Mouse (Mus musculus): ENCODE data around the gene Heatr5b. TPM values are rescaled to one million over a fixed set of nuclear protein-coding genes. Genes with fewer than 3 reads are reported as not detected.

Heatr5b gene
- polyA plus RNA-seq, 1 experiment from 2014 or later: 22.9 TPM

GRCm38 (mm10) chr17:78767546-78767945, 67.6 kb downstream of the Heatr5b start:
- Histone ChIP-seq H3K27me3 (ENCODE audit: control insufficient read depth, insufficient read depth, low read length) (no peaks in the 10 kb centered on the region), H3K36me3 (ENCODE audit: control insufficient read depth, insufficient read depth, low read length) (peaks cover 56% of the 10 kb centered on the region), H3K4me1 (ENCODE audit: control insufficient read depth in 2 of 2, insufficient read depth in 2 of 2, low read length in 2 of 2) (peaks cover 25 to 50% of the 10 kb centered on the region in 2 experiments), H3K9me3 (ENCODE audit: control insufficient read depth, low read length) (no peaks in the 10 kb centered on the region), H3K4me3 (ENCODE audit: control insufficient read depth in 1 of 2, insufficient read depth in 1 of 2, low read depth in 1 of 2, low read length in 2 of 2) (no peak overlapping the region), H3K4me2 (ENCODE audit: low read length) (0 out of 2 replicates have a peak overlapping the region, but pooled peaks have one; percentile 37), H3K9ac (ENCODE audit: low read length) (peak overlapping the region; percentile 13; the same call in 1 of the 2 replicates), H3K27ac (replicated peaks in 1 of 2; ENCODE audit: control insufficient read depth in 1 of 2, insufficient read depth in 1 of 2, low read depth in 2 of 2, low read length in 2 of 2) (peak overlapping the region; percentile 32 to 92; a peak in 2 of 4 replicates)
- WGBS: 52% methylated on average over 8 of the region's 8 CpGs
- ATAC-seq (ENCODE audit: insufficient number of reproducible peaks, insufficient read depth, low FRiP score, low read depth): no peak

- peaks cover 64% of the 10 kb centered on the region for H3K36me3 ChIP-seq (ENCODE audit: control insufficient read depth, insufficient read depth, low read length)
- H3K4me3 ChIP-seq (ENCODE audit: control insufficient read depth in 1 of 2, insufficient read depth in 1 of 2, low read depth in 1 of 2, low read length in 2 of 2): no peak overlapping the region
- 75% methylated on average over 7 of the region's 7 CpGs for WGBS
- no peak overlapping the region for H3K4me2 ChIP-seq (ENCODE audit: low read length)
- H3K9ac ChIP-seq (ENCODE audit: low read length): no peak overlapping the region
- peaks cover 23 to 42% of the 10 kb centered on the region in 2 experiments for H3K4me1 ChIP-seq (ENCODE audit: control insufficient read depth in 2 of 2, insufficient read depth in 2 of 2, low read length in 2 of 2)
- H3K27ac ChIP-seq (replicated peaks in 1 of 2; ENCODE audit: control insufficient read depth in 1 of 2, insufficient read depth in 1 of 2, low read depth in 2 of 2, low read length in 2 of 2): no peak overlapping the region
- H3K27me3 ChIP-seq (ENCODE audit: control insufficient read depth, insufficient read depth, low read length): no peaks in the 10 kb centered on the region
- ATAC-seq (ENCODE audit: insufficient number of reproducible peaks, insufficient read depth, low FRiP score, low read depth): no peak
- H3K9me3 ChIP-seq (ENCODE audit: control insufficient read depth, low read length): no peaks in the 10 kb centered on the region
Observed at GRCm38 (mm10) chr17:78766084-78766483, 69.1 kb downstream of the Heatr5b start.

- ATAC-seq (ENCODE audit: insufficient number of reproducible peaks, insufficient read depth, low FRiP score, low read depth): no peak
- H3K9ac ChIP-seq (ENCODE audit: low read length): no peak overlapping the region
- no peak overlapping the region for H3K27ac ChIP-seq (replicated peaks in 1 of 2; ENCODE audit: control insufficient read depth in 1 of 2, insufficient read depth in 1 of 2, low read depth in 2 of 2, low read length in 2 of 2)
- WGBS: 88% methylated on average over 5 of the region's 5 CpGs
- peaks cover 70% of the 10 kb centered on the region for H3K36me3 ChIP-seq (ENCODE audit: control insufficient read depth, insufficient read depth, low read length)
- H3K4me2 ChIP-seq (ENCODE audit: low read length): no peak overlapping the region
- H3K4me1 ChIP-seq (ENCODE audit: control insufficient read depth in 2 of 2, insufficient read depth in 2 of 2, low read length in 2 of 2): peaks cover 13 to 19% of the 10 kb centered on the region in 2 experiments; a peak in 3 of 4 replicates
- no peak overlapping the region for H3K4me3 ChIP-seq (ENCODE audit: control insufficient read depth in 1 of 2, insufficient read depth in 1 of 2, low read depth in 1 of 2, low read length in 2 of 2)
- H3K27me3 ChIP-seq (ENCODE audit: control insufficient read depth, insufficient read depth, low read length): no peaks in the 10 kb centered on the region
- no peaks in the 10 kb centered on the region for H3K9me3 ChIP-seq (ENCODE audit: control insufficient read depth, low read length)
Observed at GRCm38 (mm10) chr17:78763272-78763671, 71.9 kb downstream of the Heatr5b start.

GRCm38 (mm10) chr17:78752938-78753655, 82.1 kb downstream of the Heatr5b start:
- Histone ChIP-seq H3K4me1 (ENCODE audit: control insufficient read depth in 2 of 2, insufficient read depth in 2 of 2, low read length in 2 of 2) (peaks cover 0 to 3% of the 10 kb centered on the region in 2 experiments; a peak in 1 of 4 replicates), H3K27me3 (ENCODE audit: control insufficient read depth, insufficient read depth, low read length) (no peaks in the 10 kb centered on the region), H3K4me2 (ENCODE audit: low read length) (no peak overlapping the region), H3K27ac (replicated peaks in 1 of 2; ENCODE audit: control insufficient read depth in 1 of 2, insufficient read depth in 1 of 2, low read depth in 2 of 2, low read length in 2 of 2) (no peak overlapping the region; a peak in 1 of 4 replicates), H3K36me3 (ENCODE audit: control insufficient read depth, insufficient read depth, low read length) (peaks cover 65% of the 10 kb centered on the region), H3K4me3 (ENCODE audit: control insufficient read depth in 1 of 2, insufficient read depth in 1 of 2, low read depth in 1 of 2, low read length in 2 of 2) (no peak overlapping the region), H3K9me3 (ENCODE audit: control insufficient read depth, low read length) (no peaks in the 10 kb centered on the region), H3K9ac (ENCODE audit: low read length) (no peak overlapping the region)
- no peak for ATAC-seq (ENCODE audit: insufficient number of reproducible peaks, insufficient read depth, low FRiP score, low read depth)
- WGBS: 69% methylated on average over 17 of the region's 17 CpGs

- Histone ChIP-seq H3K27me3 (ENCODE audit: control insufficient read depth, insufficient read depth, low read length) (no peaks in the 10 kb centered on the region), H3K4me3 (ENCODE audit: control insufficient read depth in 1 of 2, insufficient read depth in 1 of 2, low read depth in 1 of 2, low read length in 2 of 2) (no peak overlapping the region), H3K4me2 (ENCODE audit: low read length) (no peak overlapping the region), H3K9me3 (ENCODE audit: control insufficient read depth, low read length) (no peaks in the 10 kb centered on the region), H3K27ac (replicated peaks in 1 of 2; ENCODE audit: control insufficient read depth in 1 of 2, insufficient read depth in 1 of 2, low read depth in 2 of 2, low read length in 2 of 2) (no peak overlapping the region), H3K4me1 (ENCODE audit: control insufficient read depth in 2 of 2, insufficient read depth in 2 of 2, low read length in 2 of 2) (peaks cover 0 to 3% of the 10 kb centered on the region in 2 experiments; a peak in 1 of 4 replicates), H3K9ac (ENCODE audit: low read length) (no peak overlapping the region), H3K36me3 (ENCODE audit: control insufficient read depth, insufficient read depth, low read length) (peaks cover 55% of the 10 kb centered on the region)
- 63% methylated on average over 10 of the region's 10 CpGs for WGBS
- ATAC-seq (ENCODE audit: insufficient number of reproducible peaks, insufficient read depth, low FRiP score, low read depth): no peak
Observed at GRCm38 (mm10) chr17:78752064-78752463, 83.1 kb downstream of the Heatr5b start.

- H3K4me2 ChIP-seq (ENCODE audit: low read length): no peak overlapping the region
- no peak overlapping the region for H3K9ac ChIP-seq (ENCODE audit: low read length)
- no peaks in the 10 kb centered on the region for H3K9me3 ChIP-seq (ENCODE audit: control insufficient read depth, low read length)
- no peaks in the 10 kb centered on the region for H3K27me3 ChIP-seq (ENCODE audit: control insufficient read depth, insufficient read depth, low read length)
- peaks cover 25% of the 10 kb centered on the region for H3K36me3 ChIP-seq (ENCODE audit: control insufficient read depth, insufficient read depth, low read length)
- H3K4me3 ChIP-seq (ENCODE audit: control insufficient read depth in 1 of 2, insufficient read depth in 1 of 2, low read depth in 1 of 2, low read length in 2 of 2): no peak overlapping the region
- H3K4me1 ChIP-seq (ENCODE audit: control insufficient read depth in 2 of 2, insufficient read depth in 2 of 2, low read length in 2 of 2): peaks cover 3 to 4% of the 10 kb centered on the region in 2 experiments; a peak in 2 of 4 replicates
- 78% methylated on average over 9 of the region's 9 CpGs for WGBS
- ATAC-seq (ENCODE audit: insufficient number of reproducible peaks, insufficient read depth, low FRiP score, low read depth): no peak
- no peak overlapping the region for H3K27ac ChIP-seq (replicated peaks in 1 of 2; ENCODE audit: control insufficient read depth in 1 of 2, insufficient read depth in 1 of 2, low read depth in 2 of 2, low read length in 2 of 2)
Observed at GRCm38 (mm10) chr17:78748440-78748839, 86.7 kb downstream of the Heatr5b start.

- ATAC-seq (ENCODE audit: insufficient number of reproducible peaks, insufficient read depth, low FRiP score, low read depth): no peak
- Histone ChIP-seq H3K4me2 (ENCODE audit: low read length) (no peak overlapping the region), H3K27ac (replicated peaks in 1 of 2; ENCODE audit: control insufficient read depth in 1 of 2, insufficient read depth in 1 of 2, low read depth in 2 of 2, low read length in 2 of 2) (no peak overlapping the region)
Observed at GRCm38 (mm10) chr17:78738416-78738815, 96.7 kb downstream of the Heatr5b start.

More at GRCm38 (mm10) chr17:78738416-78738815, 96.7 kb downstream of the Heatr5b start:
- Histone ChIP-seq H3K4me1 (ENCODE audit: control insufficient read depth in 2 of 2, insufficient read depth in 2 of 2, low read length in 2 of 2) (peaks cover 0 to 18% of the 10 kb centered on the region in 2 experiments), H3K27me3 (ENCODE audit: control insufficient read depth, insufficient read depth, low read length) (no peaks in the 10 kb centered on the region), H3K9ac (ENCODE audit: low read length) (no peak overlapping the region), H3K36me3 (ENCODE audit: control insufficient read depth, insufficient read depth, low read length) (no peaks in the 10 kb centered on the region), H3K4me3 (ENCODE audit: control insufficient read depth in 1 of 2, insufficient read depth in 1 of 2, low read depth in 1 of 2, low read length in 2 of 2) (no peak overlapping the region), H3K9me3 (ENCODE audit: control insufficient read depth, low read length) (no peaks in the 10 kb centered on the region)
- 45% methylated on average over 1 of the region's 1 CpGs for WGBS
